Mouse (Mus musculus) intestine, embryonic 16.5 days (tissue): ENCODE data around the gene Lce3a. TPM values are rescaled to one million over a fixed set of nuclear protein-coding genes. Genes with fewer than 3 reads are reported as not detected.

Experiments used
- ATAC-seq: fragments of 200-750 bp; cut with Nextera tagmentation; 2 replicates; pipeline ENCODE4 v1.8.0; 2017; ENCODE audit warnings: moderate TSS enrichment, moderate library complexity
- H3K27ac ChIP-seq: fragments of 300-500 bp; sonication (generic); 2 replicates; pipeline ENCODE4 v1.5.1; 2014; ENCODE audit warnings: mild to moderate bottlenecking, low read length
- H3K27me3 ChIP-seq: fragments of 300-500 bp; sonication (generic); replicated peaks from 2 replicates; pipeline ENCODE4 v1.6.1; 2014; ENCODE audit warnings: low read length, control low read depth, mixed read lengths; ENCODE audit not compliant: control insufficient read depth, insufficient read depth
- H3K36me3 ChIP-seq: fragments of 300-500 bp; sonication (generic); 2 replicates; pipeline ENCODE4 v1.6.1; 2014; ENCODE audit warnings: low read length, control low read depth; ENCODE audit not compliant: control insufficient read depth, insufficient read depth
- H3K4me1 ChIP-seq: fragments of 300-500 bp; sonication (generic); 2 replicates; pipeline ENCODE4 v1.6.1; 2014; ENCODE audit warnings: low read length, control low read depth, mixed read lengths; ENCODE audit not compliant: control insufficient read depth, insufficient read depth
- H3K4me2 ChIP-seq: fragments of 300-500 bp; sonication (generic); 2 replicates; pipeline ENCODE4 v1.6.1; 2014; ENCODE audit warnings: low read depth, low read length, control low read depth
- H3K4me3 ChIP-seq: fragments of 300-500 bp; sonication (generic); 2 replicates; pipeline ENCODE4 v1.5.1; 2014; ENCODE audit warnings: mild to moderate bottlenecking, low read length
- H3K9ac ChIP-seq: fragments of 300-500 bp; sonication (generic); 2 replicates; pipeline ENCODE4 v1.6.1; 2014; ENCODE audit warnings: low read depth, low read length
- H3K9me3 ChIP-seq: fragments of 300-500 bp; sonication (generic); 2 replicates; pipeline ENCODE4 v1.6.1; 2016; ENCODE audit warnings: low read length, control low read depth; ENCODE audit not compliant: control insufficient read depth
- WGBS: fragments of 180-500 bp; shearing (Covaris S2); extraction: QIAGEN DNeasy Blood & Tissue Kit; methylation state at CpG from one replicate; pipeline ENCODE4 v1.1.7; 2014; 5-methylcytosine and 5-hydroxymethylcytosine counted together
- polyA plus RNA-seq: library from polyadenylated mRNA; unstranded; fragments of >200 nt; fragmentation: Nextera tagmentation; extraction: Ambion mirVana; gene quantifications from 2 replicates; pipeline ENCODE4 v1.2.1, GENCODE M21; 2015

Gene Lce3a
- not detected in 2 replicates for polyA plus RNA-seq

DNA sequence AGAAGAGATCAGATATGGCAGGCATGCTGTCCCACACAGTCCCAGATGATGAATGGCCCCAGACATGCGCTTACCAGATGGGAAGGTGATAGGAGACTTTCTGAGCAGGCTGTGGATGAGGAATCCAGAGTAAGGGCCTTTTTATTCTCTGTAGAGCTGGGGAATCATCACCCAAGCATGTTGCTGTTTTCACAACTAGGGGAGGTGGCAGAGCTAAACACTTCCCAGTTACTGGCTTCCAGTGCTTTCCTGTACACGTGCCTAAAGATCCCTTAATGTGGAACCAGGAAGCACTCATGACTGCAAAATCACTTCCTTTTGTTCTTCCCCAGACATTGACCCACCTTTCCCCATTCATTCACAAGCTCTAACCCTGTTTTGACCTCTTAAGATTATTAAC, at the start of gene Lce3a:
Gene Lce3a, minus strand, starts transcription at position 101 of the 400 bp plus-strand sequence.
- no peak within 1 kb of the TSS for H3K4me3 ChIP-seq
- H3K27me3 ChIP-seq, result no peaks in the 10 kb centered on the region
- no peak for ATAC-seq
- 75% methylated on average over 2 of the region's 2 CpGs for WGBS
- H3K4me1 ChIP-seq, result no peaks in the 10 kb centered on the region
- no peak within 1 kb of the TSS for H3K9ac ChIP-seq
- no peaks in the 10 kb centered on the region for H3K9me3 ChIP-seq
- no peaks in the 10 kb centered on the region for H3K36me3 ChIP-seq
- no peak within 1 kb of the TSS for H3K27ac ChIP-seq
- H3K4me2 ChIP-seq, result no peak within 1 kb of the TSS

DNA sequence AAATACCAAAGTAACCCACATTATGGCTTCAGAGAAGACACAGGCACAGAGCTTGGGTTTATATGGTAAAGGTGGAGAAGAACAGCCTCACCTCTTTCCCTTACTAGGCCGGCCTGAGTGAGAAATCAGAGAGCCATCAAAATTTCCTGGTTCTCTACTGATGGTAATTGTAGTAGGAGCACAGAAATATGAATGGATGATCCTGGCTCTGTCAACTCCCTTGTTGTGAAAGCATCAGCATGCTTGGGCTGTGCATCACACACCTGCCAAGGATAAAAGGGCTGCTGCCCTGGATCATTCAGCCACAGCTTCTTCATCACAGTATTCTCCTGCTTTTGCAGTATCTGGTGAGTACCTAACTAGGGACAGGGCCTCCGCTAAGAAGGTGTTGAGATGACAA, 40.7 kb upstream of the Lce3a start, which contains the start of gene Lce3e:
Gene Lce3e, plus strand, starts transcription at position 301 of the 400 bp plus-strand sequence.
- no peak within 1 kb of the TSS for H3K4me3 ChIP-seq
- H3K36me3 ChIP-seq, result no peaks in the 10 kb centered on the region
- H3K9ac ChIP-seq, result no peak within 1 kb of the TSS
- WGBS, result 89% methylated on average over 2 of the region's 2 CpGs
- ATAC-seq, result no peak
- no peak within 1 kb of the TSS for H3K4me2 ChIP-seq
- H3K9me3 ChIP-seq, result no peaks in the 10 kb centered on the region
- H3K27me3 ChIP-seq, result no peaks in the 10 kb centered on the region
- H3K4me1 ChIP-seq, result no peaks in the 10 kb centered on the region
- H3K27ac ChIP-seq, result no peak within 1 kb of the TSS

DNA sequence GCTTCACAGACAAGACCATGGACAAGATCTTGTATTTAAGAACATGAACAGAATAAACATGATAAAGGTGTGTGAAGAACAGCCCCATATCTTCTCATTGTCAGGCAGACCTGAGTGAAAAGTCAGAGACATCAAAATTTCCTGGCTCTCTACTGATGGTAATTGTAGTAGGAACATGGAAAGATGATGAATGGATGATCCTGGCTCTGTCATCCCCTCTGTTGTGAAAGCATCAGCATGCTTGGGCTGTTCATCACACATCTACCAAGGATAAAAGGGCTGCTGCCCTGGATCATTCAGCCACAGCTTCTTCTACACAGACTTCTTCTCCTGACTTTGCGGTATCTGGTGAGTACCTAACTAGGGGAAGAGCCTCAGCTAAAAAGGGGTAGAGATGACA, 31.1 kb upstream of the Lce3a start, which contains the start of gene Lce3d:
Gene Lce3d, plus strand, starts transcription at position 301 of the 400 bp plus-strand sequence.
- Histone ChIP-seq H3K4me2 (no peak within 1 kb of the TSS), H3K4me1 (no peaks in the 10 kb centered on the region), H3K9ac (no peak within 1 kb of the TSS), H3K4me3 (no peak within 1 kb of the TSS), H3K36me3 (no peaks in the 10 kb centered on the region), H3K27me3 (no peaks in the 10 kb centered on the region), H3K9me3 (no peaks in the 10 kb centered on the region), H3K27ac (no peak within 1 kb of the TSS)
- no peak for ATAC-seq
- WGBS, result 86% methylated on average over 1 of the region's 1 CpGs

DNA sequence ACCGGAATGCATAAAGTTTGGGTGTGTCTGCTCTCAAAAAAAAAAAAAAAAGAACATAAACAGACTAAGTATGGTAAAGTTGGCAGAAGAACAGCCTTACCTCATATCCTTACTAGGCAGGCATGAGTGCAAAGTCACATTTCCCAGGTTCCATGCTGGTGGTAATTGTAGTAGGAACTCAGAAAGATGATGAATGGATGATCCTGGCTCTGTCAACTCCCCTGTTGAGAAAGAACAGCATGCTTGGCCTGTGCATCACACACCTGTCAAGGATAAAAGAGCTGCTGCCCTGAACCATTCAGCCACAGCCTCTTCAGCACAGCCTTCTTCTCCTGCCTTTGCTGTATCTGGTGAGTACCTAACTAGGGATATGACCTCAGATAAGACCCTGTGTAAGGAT, 18.2 kb upstream of the Lce3a start, which contains the start of gene Lce3c:
Gene Lce3c, plus strand, starts transcription at position 301 of the 400 bp plus-strand sequence.
- 63% methylated on average over 1 of the region's 1 CpGs for WGBS
- no peaks in the 10 kb centered on the region for H3K4me1 ChIP-seq
- no peak within 1 kb of the TSS for H3K4me2 ChIP-seq
- H3K36me3 ChIP-seq, result no peaks in the 10 kb centered on the region
- no peak for ATAC-seq
- H3K27ac ChIP-seq, result no peak within 1 kb of the TSS
- no peaks in the 10 kb centered on the region for H3K9me3 ChIP-seq
- H3K4me3 ChIP-seq, result no peak within 1 kb of the TSS
- H3K27me3 ChIP-seq, result no peaks in the 10 kb centered on the region
- no peak within 1 kb of the TSS for H3K9ac ChIP-seq

DNA sequence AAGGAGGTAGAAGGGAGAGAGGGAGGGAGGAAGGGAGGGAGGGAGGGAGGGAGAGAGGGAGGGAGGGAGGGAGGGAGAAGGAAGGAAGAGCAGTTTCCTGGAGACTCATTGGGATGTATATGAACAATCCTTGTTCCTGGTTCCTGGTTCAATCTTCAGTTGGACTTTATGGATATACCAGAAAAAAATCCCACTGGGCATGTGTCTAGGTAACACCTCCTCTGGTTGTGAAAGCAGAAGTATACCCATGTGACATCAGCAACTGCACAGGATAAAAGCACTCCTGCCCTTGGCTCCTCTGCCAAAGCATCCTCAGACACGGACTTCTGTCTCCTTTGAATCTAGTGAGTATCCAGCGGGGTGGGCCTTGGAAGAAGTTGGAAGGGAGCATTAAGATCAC, 6.6 kb upstream of the Lce3a start, which contains the start of gene Lce3b:
Gene Lce3b, plus strand, starts transcription at position 301 of the 400 bp plus-strand sequence.
- Histone ChIP-seq H3K9me3 (no peaks in the 10 kb centered on the region), H3K9ac (no peak within 1 kb of the TSS), H3K4me3 (no peak within 1 kb of the TSS), H3K36me3 (no peaks in the 10 kb centered on the region), H3K27ac (no peak within 1 kb of the TSS), H3K4me1 (no peaks in the 10 kb centered on the region), H3K4me2 (no peak within 1 kb of the TSS), H3K27me3 (no peaks in the 10 kb centered on the region)
- no peak for ATAC-seq
- 62% methylated on average over 2 of the region's 2 CpGs for WGBS

DNA sequence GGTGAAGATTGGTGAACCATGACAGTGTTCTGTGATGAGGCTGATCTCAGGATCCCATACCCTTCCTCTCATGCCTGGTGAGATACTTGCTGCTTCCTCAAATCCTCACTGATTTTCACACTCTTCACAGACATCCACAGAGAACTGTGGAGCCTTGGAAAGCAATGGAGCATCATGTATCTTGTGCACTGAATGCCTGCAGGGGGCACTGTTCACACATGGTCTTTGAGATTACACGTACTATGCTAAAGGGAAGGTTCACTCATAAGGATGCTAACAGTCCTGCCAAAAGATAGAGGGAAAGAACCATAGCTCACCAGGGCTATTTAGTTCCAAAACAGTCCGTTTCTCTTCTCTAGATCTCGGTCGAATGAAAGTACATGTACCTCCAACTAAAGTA, 5.7 kb downstream of the Lce3a start:
- Histone ChIP-seq H3K4me1 (no peaks in the 10 kb centered on the region), H3K27me3 (no peaks in the 10 kb centered on the region), H3K27ac (no peak overlapping the region), H3K4me3 (no peak overlapping the region), H3K9me3 (no peaks in the 10 kb centered on the region), H3K9ac (no peak overlapping the region), H3K4me2 (no peak overlapping the region), H3K36me3 (no peaks in the 10 kb centered on the region)
- 61% methylated on average over 4 of the region's 4 CpGs for WGBS
- ATAC-seq, result no peak

DNA sequence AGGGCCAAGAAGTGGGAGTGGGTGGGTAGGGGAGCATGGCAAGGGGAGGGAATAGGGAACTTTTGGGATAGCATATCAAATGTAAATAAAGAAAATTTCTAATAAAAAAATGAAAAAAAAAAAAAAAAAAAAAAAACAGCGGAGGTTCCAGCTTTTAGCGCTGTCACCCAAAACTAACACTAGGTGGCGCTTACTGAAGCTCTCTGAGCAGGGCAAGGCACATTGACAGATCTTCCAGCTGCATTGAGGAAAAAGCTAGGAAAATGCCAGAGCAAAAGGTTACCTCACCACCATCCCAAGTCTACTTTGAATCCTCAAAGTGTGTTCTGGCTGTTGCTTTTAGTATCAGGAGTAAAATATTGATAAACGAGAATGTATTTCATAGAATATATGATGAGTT, 18.5 kb downstream of the Lce3a start:
- H3K36me3 ChIP-seq, result no peaks in the 10 kb centered on the region
- H3K4me2 ChIP-seq, result no peak overlapping the region
- 27% methylated on average over 4 of the region's 4 CpGs for WGBS
- no peak overlapping the region for H3K27ac ChIP-seq
- H3K4me3 ChIP-seq, result no peak overlapping the region
- no peaks in the 10 kb centered on the region for H3K4me1 ChIP-seq
- no peaks in the 10 kb centered on the region for H3K27me3 ChIP-seq
- no peaks in the 10 kb centered on the region for H3K9me3 ChIP-seq
- no peak overlapping the region for H3K9ac ChIP-seq
- no peak for ATAC-seq

DNA sequence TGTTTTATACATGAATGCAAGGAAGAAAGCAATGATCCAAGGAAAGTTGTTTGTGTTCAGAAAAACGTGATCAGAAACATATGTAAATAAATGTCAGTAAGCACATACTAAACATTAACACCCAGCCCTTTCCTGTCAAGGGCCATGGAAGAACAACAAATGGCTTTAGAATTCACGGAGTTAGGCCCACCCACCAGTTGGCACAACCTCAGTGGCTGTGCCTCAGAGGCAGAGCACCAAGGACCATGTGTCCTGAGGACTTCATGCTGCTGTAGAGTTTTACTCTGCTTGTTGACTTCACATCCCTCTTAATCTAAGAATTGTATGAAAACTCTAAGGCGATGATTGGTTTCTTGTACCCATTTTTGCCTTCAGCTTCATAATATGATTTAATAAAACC, 20.8 kb downstream of the Lce3a start:
- H3K9me3 ChIP-seq, result no peaks in the 10 kb centered on the region
- no peaks in the 10 kb centered on the region for H3K36me3 ChIP-seq
- no peak overlapping the region for H3K4me3 ChIP-seq
- no peak overlapping the region for H3K9ac ChIP-seq
- H3K27me3 ChIP-seq, result no peaks in the 10 kb centered on the region
- no peak overlapping the region for H3K27ac ChIP-seq
- H3K4me1 ChIP-seq, result no peaks in the 10 kb centered on the region
- WGBS, result 42% methylated on average over 3 of the region's 3 CpGs
- no peak overlapping the region for H3K4me2 ChIP-seq
- ATAC-seq, result no peak

DNA sequence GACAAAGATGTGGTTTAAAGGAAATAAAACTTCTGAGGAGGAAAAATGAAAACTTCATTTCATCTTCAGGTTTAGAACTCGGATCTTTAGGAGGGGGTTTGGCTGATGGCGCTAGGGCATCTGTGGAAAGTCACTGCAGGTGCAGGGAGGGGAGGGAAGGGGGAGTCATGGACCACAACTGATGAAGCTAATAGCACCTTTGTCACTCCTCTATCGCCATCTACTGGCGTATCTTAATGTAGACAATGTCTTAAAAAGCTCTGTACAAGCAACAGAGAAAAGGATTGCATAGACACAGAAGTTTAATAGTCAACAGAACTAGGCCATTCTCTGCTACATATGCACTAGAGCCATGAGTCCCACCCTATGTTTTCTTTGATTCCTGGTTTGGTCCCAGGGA, 22.4 kb downstream of the Lce3a start:
- no peak overlapping the region for H3K4me2 ChIP-seq
- no peaks in the 10 kb centered on the region for H3K27me3 ChIP-seq
- 26% methylated on average over 4 of the region's 4 CpGs for WGBS
- H3K9me3 ChIP-seq, result no peaks in the 10 kb centered on the region
- ATAC-seq, result no peak
- no peaks in the 10 kb centered on the region for H3K4me1 ChIP-seq
- H3K27ac ChIP-seq, result no peak overlapping the region
- H3K4me3 ChIP-seq, result no peak overlapping the region
- no peak overlapping the region for H3K9ac ChIP-seq
- H3K36me3 ChIP-seq, result no peaks in the 10 kb centered on the region

DNA sequence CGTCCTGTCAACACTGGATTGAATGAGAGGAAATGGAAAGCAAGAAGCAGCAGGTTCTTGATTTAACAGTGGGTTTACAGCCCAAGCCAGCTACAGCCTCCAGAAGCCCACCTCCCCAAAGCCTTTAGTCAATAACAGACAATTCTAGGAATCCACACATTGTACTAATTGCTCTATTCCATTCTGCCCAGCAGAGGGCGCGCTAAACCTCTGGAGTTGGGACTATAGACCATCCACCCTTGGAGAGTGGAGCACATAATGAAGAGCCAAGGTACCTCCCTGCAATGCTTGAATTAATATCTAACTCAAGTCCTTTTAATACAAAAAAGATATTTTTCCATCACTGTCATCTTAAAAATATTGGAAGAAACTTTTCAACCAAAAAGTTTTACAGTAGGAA, 23.0 kb downstream of the Lce3a start:
- H3K9me3 ChIP-seq, result no peaks in the 10 kb centered on the region
- H3K27ac ChIP-seq, result no peak overlapping the region
- no peak overlapping the region for H3K4me3 ChIP-seq
- H3K36me3 ChIP-seq, result no peaks in the 10 kb centered on the region
- no peak overlapping the region for H3K9ac ChIP-seq
- H3K4me1 ChIP-seq, result no peaks in the 10 kb centered on the region
- ATAC-seq, result no peak
- 25% methylated on average over 3 of the region's 3 CpGs for WGBS
- no peak overlapping the region for H3K4me2 ChIP-seq
- no peaks in the 10 kb centered on the region for H3K27me3 ChIP-seq
